ENCODE assay signal across 17 mouse cellular contexts in the genomic region with DNA sequence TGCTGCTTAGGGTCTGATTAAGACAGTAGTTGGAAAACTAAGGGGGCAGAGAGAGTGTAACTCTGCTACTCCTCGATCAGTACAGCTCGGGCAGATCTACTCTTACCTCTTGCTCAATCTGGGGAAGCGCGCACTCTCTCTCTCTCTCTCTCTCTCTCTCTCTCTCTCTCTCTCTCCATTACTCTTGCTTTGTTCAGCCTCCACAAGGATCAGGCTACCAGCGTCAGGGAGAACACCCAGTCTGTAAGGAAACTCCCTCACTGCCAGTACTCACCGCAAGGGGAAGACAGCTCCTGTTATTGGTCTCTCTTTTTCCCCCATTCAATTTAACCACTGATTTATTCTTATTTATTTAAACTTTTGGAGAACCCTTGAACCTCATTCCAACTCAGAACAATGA.
A peak's percentile ranks its signal among the peaks of the same experiment; 100 is the strongest.
DNase-seq lines count a peak whose midpoint lies in the region; ATAC-seq and TF ChIP-seq lines count a peak whose summit lies in the region.
"Had no signal": no experiment of that assay in that cellular context is flagged by ENCODE, and none has a peak within 500 bp of the region (broad histone marks: within the 10 kb centered on the region; RNA-seq: fewer than 3 reads in every experiment).

No protein-coding gene starts in this region.

- peaks cover 10% of the 10 kb centered on the region for H3K4me1 ChIP-seq in limb, embryonic 14.5 days (ENCODE audit: control insufficient read depth, insufficient read depth, low read length)
- H3K4me1 ChIP-seq in limb, embryonic 10.5 days = no peaks in the 10 kb centered on the region
- no peaks in the 10 kb centered on the region for H3K4me1 ChIP-seq in hindbrain, embryonic 11.5 days (replicated peaks; ENCODE audit: control insufficient read depth, insufficient read depth, low read length)
- H3K4me1 ChIP-seq in midbrain, embryonic 12.5 days = peaks cover 18% of the 10 kb centered on the region
- H3K4me1 ChIP-seq in liver, embryonic 11.5 days (replicated peaks; ENCODE audit: control insufficient read depth, insufficient read depth, low read length) = no peaks in the 10 kb centered on the region
- H3K4me1 ChIP-seq: liver, embryonic 12.5 days; megakaryocyte, embryonic 14.5 days had no signal

- H3K27ac ChIP-seq in limb, embryonic 14.5 days (replicated peaks; ENCODE audit: low read depth, low read length) = no peak overlapping the region
- no peak overlapping the region for H3K27ac ChIP-seq in limb, embryonic 10.5 days
- peak overlapping the region; percentile 70 for H3K27ac ChIP-seq in hindbrain, embryonic 11.5 days (ENCODE audit: low read depth, low read length)
- peak overlapping the region; percentile 76 for H3K27ac ChIP-seq in midbrain, embryonic 12.5 days (replicated peaks)
- H3K27ac ChIP-seq in liver, embryonic 11.5 days (ENCODE audit: low read depth, low read length) = no peak overlapping the region
- H3K27ac ChIP-seq: gastrocnemius, adult 2 months; liver, embryonic 12.5 days had no signal

- no peak for DNase-seq in limb, embryonic 14.5 days (ENCODE audit: low spot score)
- no peak for DNase-seq in limb, embryonic 10.5 days (ENCODE audit: low spot score)
- no peak for DNase-seq in hindbrain, embryonic 11.5 days (ENCODE audit: low spot score)
- DNase-seq in retina, embryonic 14.5 days (ENCODE audit: low spot score) = peak; percentile 39
- no peak for DNase-seq in left cerebral cortex, postnatal 10 days (ENCODE audit: extremely low spot score in 1 of 2, low spot score in 2 of 2)
- no peak for DNase-seq in left cerebral cortex, postnatal 4 days
- no peak for DNase-seq in liver, embryonic 11.5 days (ENCODE audit: low spot score)
- DNase-seq: adrenal gland, postnatal 14 days; cerebellum, postnatal 14 days; gastrocnemius, adult 2 months; heart, adult 18-20 months; kidney, adult 9 months; thymus, adult 2 months had no signal

- ATAC-seq in limb, embryonic 14.5 days (ENCODE audit: low FRiP score, low read depth) = 0 out of 2 replicates have a peak, but pooled peaks have one; percentile 30
- ATAC-seq in hindbrain, embryonic 11.5 days (ENCODE audit: low FRiP score) = peak; percentile 59
- ATAC-seq in midbrain, embryonic 12.5 days (ENCODE audit: low FRiP score, low read depth) = peak; percentile 31
- no peak for ATAC-seq in liver, embryonic 11.5 days (replicated peaks; ENCODE audit: low FRiP score)
- ATAC-seq: inflammation-experienced regulatory T-cells, adult 6 months; liver, embryonic 12.5 days had no signal

- no peaks in the 10 kb centered on the region for H3K36me3 ChIP-seq in limb, embryonic 14.5 days (ENCODE audit: control insufficient read depth, insufficient read depth, low read length)
- H3K36me3 ChIP-seq in limb, embryonic 10.5 days = no peaks in the 10 kb centered on the region
- no peaks in the 10 kb centered on the region for H3K36me3 ChIP-seq in hindbrain, embryonic 11.5 days (ENCODE audit: control insufficient read depth, insufficient read depth, low read length)
- no peaks in the 10 kb centered on the region for H3K36me3 ChIP-seq in midbrain, embryonic 12.5 days
- H3K36me3 ChIP-seq in liver, embryonic 11.5 days (ENCODE audit: control insufficient read depth, insufficient read depth, low read length) = no peaks in the 10 kb centered on the region
- H3K36me3 ChIP-seq: liver, embryonic 12.5 days had no signal

- no peaks in the 10 kb centered on the region for H3K9me3 ChIP-seq in limb, embryonic 14.5 days (ENCODE audit: control insufficient read depth, low read length)
- H3K9me3 ChIP-seq in limb, embryonic 10.5 days (replicated peaks) = no peaks in the 10 kb centered on the region
- no peaks in the 10 kb centered on the region for H3K9me3 ChIP-seq in hindbrain, embryonic 11.5 days (ENCODE audit: control insufficient read depth, low read length)
- H3K9me3 ChIP-seq in midbrain, embryonic 12.5 days = 0 out of 2 replicates have a peak, but pooled peaks cover 3% of the 10 kb centered on the region
- H3K9me3 ChIP-seq in liver, embryonic 11.5 days (ENCODE audit: control insufficient read depth, low read length) = no peaks in the 10 kb centered on the region
- H3K9me3 ChIP-seq: liver, embryonic 12.5 days; megakaryocyte, embryonic 14.5 days had no signal

- intact Hi-C loops in left cerebral cortex, postnatal 10 days (cut with DNase I) = no loop called here
- intact Hi-C loops in left cerebral cortex, postnatal 4 days (cut with DNase I) = no loop called here

- WGBS in limb, embryonic 14.5 days = 82% methylated on average over 6 of the region's 6 CpGs
- WGBS in limb, embryonic 10.5 days = 88% methylated on average over 6 of the region's 6 CpGs
- WGBS in hindbrain, embryonic 11.5 days = 62% methylated on average over 6 of the region's 6 CpGs
- WGBS in midbrain, embryonic 12.5 days = 56% methylated on average over 6 of the region's 6 CpGs
- 78% methylated on average over 6 of the region's 6 CpGs for WGBS in liver, embryonic 11.5 days

- H3K4me2 ChIP-seq in limb, embryonic 14.5 days (replicated peaks; ENCODE audit: low read depth, low read length, severe bottlenecking) = no peak overlapping the region
- H3K4me2 ChIP-seq in hindbrain, embryonic 11.5 days (replicated peaks; ENCODE audit: low read depth, low read length) = no peak overlapping the region
- H3K4me2 ChIP-seq in midbrain, embryonic 12.5 days (replicated peaks) = no peak overlapping the region
- no peak overlapping the region for H3K4me2 ChIP-seq in liver, embryonic 11.5 days
- H3K4me2 ChIP-seq: liver, embryonic 12.5 days had no signal

- TF ChIP-seq POLR2A in limb, embryonic 14.5 days (IDR thresholded peaks at IDR 0.05; ENCODE audit: borderline replicate concordance, extremely low read depth, insufficient read depth, insufficient read length) = no peak

- H3K4me3 ChIP-seq in limb, embryonic 14.5 days (replicated peaks; ENCODE audit: low read length) = no peak overlapping the region
- no peak overlapping the region for H3K4me3 ChIP-seq in limb, embryonic 10.5 days
- H3K4me3 ChIP-seq in hindbrain, embryonic 11.5 days (ENCODE audit: low read depth, low read length) = no peak overlapping the region
- H3K4me3 ChIP-seq in midbrain, embryonic 12.5 days = no peak overlapping the region
- no peak overlapping the region for H3K4me3 ChIP-seq in liver, embryonic 11.5 days (ENCODE audit: low read depth, low read length)
- H3K4me3 ChIP-seq: gastrocnemius, adult 2 months; liver, embryonic 12.5 days; megakaryocyte, embryonic 14.5 days had no signal

- no peak overlapping the region for H3K9ac ChIP-seq in limb, embryonic 14.5 days (ENCODE audit: low read depth, low read length, severe bottlenecking)
- no peak overlapping the region for H3K9ac ChIP-seq in hindbrain, embryonic 11.5 days (ENCODE audit: low read depth, low read length)
- H3K9ac ChIP-seq in midbrain, embryonic 12.5 days (replicated peaks) = no peak overlapping the region
- no peak overlapping the region for H3K9ac ChIP-seq in liver, embryonic 11.5 days (ENCODE audit: low read depth, low read length)
- H3K9ac ChIP-seq: liver, embryonic 12.5 days had no signal

- H3K27me3 ChIP-seq in limb, embryonic 14.5 days (ENCODE audit: control insufficient read depth, insufficient read depth, low read length) = no peaks in the 10 kb centered on the region
- H3K27me3 ChIP-seq in limb, embryonic 10.5 days (ENCODE audit: low read depth, poor library complexity, severe bottlenecking) = no peaks in the 10 kb centered on the region
- H3K27me3 ChIP-seq in hindbrain, embryonic 11.5 days (ENCODE audit: control insufficient read depth, insufficient read depth, low read length) = no peaks in the 10 kb centered on the region
- no peaks in the 10 kb centered on the region for H3K27me3 ChIP-seq in midbrain, embryonic 12.5 days
- no peaks in the 10 kb centered on the region for H3K27me3 ChIP-seq in liver, embryonic 11.5 days (replicated peaks; ENCODE audit: control insufficient read depth, insufficient read depth, low read length)
- H3K27me3 ChIP-seq: liver, embryonic 12.5 days; megakaryocyte, embryonic 14.5 days had no signal

Comparison
In these comparisons a context has a peak if more than half of its experiments do, and no peak if none do; other contexts are left out.
1. H3K27ac ChIP-seq: peak in hindbrain, embryonic 11.5 days (single experiment) and midbrain, embryonic 12.5 days (single experiment); none in limb, embryonic 14.5 days (single experiment), limb, embryonic 10.5 days (single experiment) and liver, embryonic 11.5 days (single experiment).